Comparison of ENCODE assay signal across 22 mouse cellular contexts in genomic region chr15:16221648-16222047, GRCm38 (mm10).
A peak's percentile ranks its signal among the peaks of the same experiment; 100 is the strongest.
DNase-seq lines count a peak whose midpoint lies in the region; TF ChIP-seq lines count a peak whose summit lies in the region.
"Had no signal": no experiment of that assay in that cellular context is flagged by ENCODE, and none has a peak within 500 bp of the region (broad histone marks: within the 10 kb centered on the region; RNA-seq: fewer than 3 reads in every experiment).

No protein-coding gene starts in this region.

- DNase-seq in embryo, embryonic 10.5 days (ENCODE audit: low spot score): peak; percentile 3
- no peak for DNase-seq in embryo, embryonic 10 days (ENCODE audit: low spot score)
- DNase-seq in layer of hippocampus, adult 2 months (ENCODE audit: low spot score in 2 of 2): no peak
- DNase-seq in layer of hippocampus, adult 9-10 months (ENCODE audit: low spot score): no peak
- peak; percentile 6 for DNase-seq in retina, embryonic 14.5 days (ENCODE audit: low spot score)
- DNase-seq in retina, postnatal 1 day: no peak
- no peak for DNase-seq in cerebellum, adult 9-11 months
- no peak for DNase-seq in right cerebral cortex, adult 18-20 months
- DNase-seq: cerebellum, adult 11 months; cerebellum, postnatal 14 days; kidney, postnatal 10 days; left cerebral cortex, postnatal 4 days; lung, embryonic 14.5 days; lung, postnatal 36 days; right cerebral cortex, postnatal 14 days; spleen, adult 18-20 months; thymus, adult 18-20 months; thymus, postnatal 4 days had no signal

- TF ChIP-seq CTCF in layer of hippocampus, adult 2 months (conservative IDR thresholded peaks at IDR 0.05): peak; percentile 71

- no peak overlapping the region for H3K27ac ChIP-seq in layer of hippocampus, adult 2 months
- H3K27ac ChIP-seq: embryonic facial prominence, embryonic 12.5 days; heart, embryonic 10.5 days; hindbrain, embryonic 12.5 days; neural tube, embryonic 13.5 days had no signal

- H3K4me3 ChIP-seq in layer of hippocampus, adult 2 months: no peak overlapping the region
- H3K4me3 ChIP-seq: embryonic facial prominence, embryonic 12.5 days; heart, embryonic 10.5 days; hindbrain, embryonic 12.5 days; neural tube, embryonic 13.5 days had no signal

Comparison
In these comparisons a context has a peak if more than half of its experiments do, and no peak if none do; other contexts are left out.
1. DNase-seq: peak in embryo, embryonic 10.5 days (single experiment) and retina, embryonic 14.5 days (single experiment); none in embryo, embryonic 10 days (single experiment), layer of hippocampus, adult 2 months (0 of 2), layer of hippocampus, adult 9-10 months (single experiment), retina, postnatal 1 day (single experiment), cerebellum, adult 9-11 months (single experiment) and right cerebral cortex, adult 18-20 months (single experiment).